Mouse (Mus musculus): ENCODE measurements at regions not wholly inside any gene's neighbourhood (a gene's known extent, or its start where the extent isn't known, plus 50 kb on each side); places are given as distances from the start of the nearest gene placed in this dataset.

GRCm38 (mm10) chr6:148719062-148719461 is 112.2 kb downstream of the Ipo8 start:
- no peak for DNase-seq (ENCODE audit: low spot score)

DNA sequence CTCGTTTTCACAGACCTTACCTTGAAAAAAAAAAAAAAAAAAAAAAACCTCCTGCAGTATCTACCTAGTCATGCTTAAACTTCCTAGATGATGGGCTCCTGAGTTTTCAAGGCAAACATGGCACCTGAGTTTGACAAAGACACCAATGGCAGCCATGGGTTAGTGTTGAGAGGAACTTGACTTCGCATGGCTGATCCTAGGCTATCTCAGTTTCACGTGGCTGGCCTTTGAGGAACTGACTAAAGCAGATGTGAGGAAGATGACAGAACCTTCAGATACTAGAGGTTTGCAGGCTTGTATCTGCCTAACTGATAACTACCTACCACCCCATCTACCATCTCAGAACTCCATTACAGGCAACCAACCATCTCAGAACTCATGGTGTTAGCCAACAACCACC is 120.9 kb downstream of the Ipo8 start:
- DNase-seq (ENCODE audit: low spot score), result no peak

GRCm38 (mm10) chr6:148708389-148708788 is 122.9 kb downstream of the Ipo8 start:
- no peak for DNase-seq (ENCODE audit: low spot score)

DNA sequence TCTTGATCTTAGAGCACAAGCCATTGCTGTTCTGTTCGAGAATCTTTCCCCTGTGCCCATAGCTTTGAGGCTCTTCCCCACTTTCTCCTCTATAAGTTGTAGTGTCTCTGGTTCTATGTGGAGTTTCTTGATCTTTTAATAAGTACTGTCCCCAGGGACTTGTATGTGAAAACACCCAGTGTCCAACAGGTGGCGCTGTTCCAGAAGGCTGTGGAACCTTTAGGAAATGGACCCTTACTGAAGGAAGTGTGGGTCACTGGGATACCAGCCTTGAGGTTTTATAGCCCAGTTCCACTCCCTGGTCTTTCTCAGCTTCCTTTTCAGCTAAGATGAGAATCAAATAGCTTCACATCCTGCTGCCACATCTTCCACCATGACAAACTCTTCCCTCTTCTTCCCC is 125.6 kb downstream of the Ipo8 start:
- peak; percentile 58 for DNase-seq (ENCODE audit: low spot score)

- no peak for DNase-seq (ENCODE audit: low spot score)
These were observed 137.9 kb downstream of the Ipo8 start for GRCm38 (mm10) chr6:148693329-148693728.

DNA sequence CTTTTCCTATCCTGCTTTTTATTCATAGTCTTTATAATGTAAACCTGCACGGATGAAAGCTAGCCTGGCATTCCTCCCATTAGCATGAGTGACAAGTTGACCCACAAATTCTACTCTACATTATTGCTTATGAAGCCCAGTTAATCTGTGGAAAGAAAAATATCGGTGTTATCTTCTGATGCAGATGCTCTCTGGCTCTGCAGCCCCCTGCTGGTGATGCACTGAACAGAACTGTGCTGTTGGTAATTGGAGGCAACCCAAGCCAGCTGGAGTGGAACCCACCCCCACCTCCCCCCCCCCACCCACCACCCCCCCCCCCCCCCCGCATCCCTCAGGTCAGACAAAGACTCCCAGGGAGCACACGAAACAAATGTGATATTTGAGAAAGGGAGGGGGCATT is 143.5 kb downstream of the Ipo8 start:
- peak; percentile 50 for DNase-seq (ENCODE audit: low spot score)

- DNase-seq (ENCODE audit: low spot score), result no peak
These were observed 171.1 kb downstream of the Ipo8 start for GRCm38 (mm10) chr6:148660152-148660551.

DNA sequence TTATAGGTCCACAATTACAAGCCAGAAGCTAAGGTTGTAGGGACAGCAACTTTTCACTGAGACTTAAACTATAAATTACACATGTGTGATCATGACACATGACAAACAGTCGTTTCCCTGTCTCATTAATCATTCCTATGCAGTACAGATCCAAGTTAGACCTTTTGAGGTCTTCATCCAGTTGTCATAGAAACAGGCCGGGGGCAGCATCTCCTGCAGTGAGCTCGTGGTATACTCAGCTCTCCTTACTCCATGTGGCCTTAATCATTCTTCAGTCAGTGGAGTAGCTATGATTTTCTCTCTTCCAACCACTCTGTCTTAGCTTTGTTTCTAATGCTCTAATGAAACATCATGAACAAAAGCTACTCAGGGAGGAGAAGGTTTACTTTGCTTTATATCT is 178.1 kb downstream of the Ipo8 start:
- no peak for DNase-seq (ENCODE audit: low spot score)

GRCm38 (mm10) chr6:148652434-148652833 is 178.8 kb downstream of the Ipo8 start:
- DNase-seq (ENCODE audit: low spot score), result no peak

DNA sequence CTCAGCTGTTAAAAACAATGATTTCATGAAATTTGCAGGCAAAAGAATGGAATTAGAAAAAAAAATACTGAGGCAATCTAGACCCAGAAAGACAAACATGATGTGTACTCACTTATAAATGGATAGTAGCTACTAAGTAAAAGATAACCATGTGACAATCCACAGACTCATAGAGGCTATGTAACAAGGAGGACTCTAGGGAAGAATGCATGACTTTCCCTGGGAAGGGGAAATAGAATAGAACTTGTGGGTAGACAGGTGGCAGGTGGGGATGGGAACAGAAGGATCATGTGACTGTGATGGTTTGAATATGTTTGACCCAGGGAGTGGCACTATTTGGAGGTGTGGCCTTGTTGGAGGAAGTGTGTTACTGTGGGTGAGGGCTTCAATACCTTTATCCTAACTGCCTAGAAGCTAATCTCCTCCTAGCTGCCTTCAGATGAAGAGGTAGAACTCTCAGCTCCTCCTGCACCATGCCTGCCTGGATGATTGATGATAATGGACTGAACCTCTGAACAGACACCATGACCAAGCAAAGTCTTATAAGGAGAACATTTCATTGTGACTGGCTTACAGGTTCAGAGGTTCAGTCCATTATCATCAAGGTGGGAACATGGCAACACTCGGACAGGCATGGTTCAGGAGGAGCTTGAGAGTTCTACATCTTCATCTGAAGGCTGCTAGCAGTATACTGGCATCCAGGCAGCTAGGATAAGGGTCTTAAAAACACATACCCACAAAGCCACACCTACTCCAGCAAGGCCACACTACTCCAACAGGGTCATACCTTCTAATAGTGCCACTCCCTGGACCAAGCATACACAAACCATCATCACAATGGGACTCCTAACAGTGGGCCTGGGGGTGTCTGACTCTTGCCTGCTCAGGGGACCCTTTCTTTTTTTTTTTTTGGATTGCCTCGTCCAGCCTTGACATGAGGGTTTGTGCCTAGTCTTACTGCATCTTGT is 183.6 kb downstream of the Ipo8 start:
- peak; percentile 62 for DNase-seq (ENCODE audit: low spot score)

GRCm38 (mm10) chr6:148640595-148640994 is 190.7 kb downstream of the Ipo8 start:
- DNase-seq (ENCODE audit: low spot score), result no peak

DNA sequence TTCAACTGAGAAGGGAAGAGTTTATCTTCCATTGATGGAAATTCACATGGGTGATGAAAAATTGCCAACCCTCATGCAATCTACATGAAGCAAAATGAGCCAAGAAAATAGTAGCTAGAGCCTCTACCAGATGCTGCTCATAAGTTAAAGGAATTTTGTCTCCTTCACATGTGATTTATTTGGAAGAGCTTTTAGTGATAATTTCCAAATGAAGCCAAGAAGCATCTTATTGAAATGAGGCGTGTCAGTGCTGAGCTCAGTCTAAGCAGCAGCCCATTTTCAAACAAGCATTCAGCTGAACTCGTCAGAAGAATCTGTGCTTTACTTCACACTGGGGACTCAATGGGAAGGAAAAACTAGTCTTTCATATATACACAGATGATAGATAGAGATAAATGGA is 190.0 kb upstream of the Tmtc1 start:
- DNase-seq (ENCODE audit: low spot score), result no peak

- DNase-seq (ENCODE audit: low spot score), result no peak
These were observed 183.0 kb upstream of the Tmtc1 start for GRCm38 (mm10) chr6:148627090-148627605.

DNA sequence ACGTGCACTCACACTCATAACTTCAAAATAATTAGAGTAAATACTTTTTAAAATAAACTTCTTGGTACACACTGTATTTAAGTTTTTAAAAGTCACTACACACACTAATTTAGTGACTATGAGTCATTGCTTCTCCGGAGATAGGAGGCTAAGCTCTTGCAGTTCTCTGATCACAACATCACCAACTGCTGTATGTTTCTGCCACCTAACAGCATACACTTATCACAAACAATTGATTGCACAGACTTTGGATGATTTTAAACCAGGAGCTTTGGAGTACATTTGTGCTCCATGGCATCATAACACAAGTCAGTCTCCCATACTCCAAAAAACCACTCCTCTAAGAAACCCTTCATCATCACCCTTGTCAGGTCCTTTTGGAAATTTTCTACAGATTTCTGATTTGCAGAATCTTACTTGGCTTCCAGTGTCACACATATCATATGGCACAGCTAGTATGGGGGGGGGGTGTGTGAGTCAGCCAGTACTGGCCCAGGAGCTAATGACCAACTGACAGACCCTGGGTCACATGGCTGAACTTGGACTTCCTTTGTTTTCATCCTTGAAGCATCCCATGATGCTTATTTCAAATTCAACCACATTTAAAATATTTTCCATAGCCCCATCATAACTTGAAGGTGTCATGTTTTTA is 179.1 kb upstream of the Tmtc1 start:
- DNase-seq (ENCODE audit: low spot score), result no peak

GRCm38 (mm10) chr6:148620034-148620433 is 175.8 kb upstream of the Tmtc1 start:
- DNase-seq (ENCODE audit: low spot score), result peak; percentile 73

DNA sequence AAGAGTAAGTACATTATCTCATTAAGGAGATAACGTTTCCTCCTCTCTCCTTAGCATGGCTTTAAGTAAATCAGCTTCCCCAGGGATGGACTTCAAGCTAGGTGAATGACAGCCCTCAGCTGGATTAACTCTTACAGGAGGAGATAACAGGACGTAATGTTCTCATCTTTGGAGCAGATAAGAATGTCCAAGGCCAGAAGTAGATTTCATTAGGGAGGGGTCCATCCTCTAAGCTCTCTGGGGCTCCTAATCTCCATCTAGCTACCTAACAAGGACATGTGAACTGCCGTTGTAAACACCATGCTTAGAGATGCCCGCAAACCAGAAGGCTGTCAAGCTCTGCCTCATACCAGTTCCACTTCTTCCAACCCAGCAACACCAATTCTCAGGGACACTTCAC is 171.7 kb upstream of the Tmtc1 start:
- peak; percentile 58 for DNase-seq (ENCODE audit: low spot score)

GRCm38 (mm10) chr6:148615442-148615841 is 171.3 kb upstream of the Tmtc1 start:
- DNase-seq (ENCODE audit: low spot score), result no peak

- no peak for DNase-seq (ENCODE audit: low spot score)
These were observed 164.7 kb upstream of the Tmtc1 start for GRCm38 (mm10) chr6:148608881-148609280.

- no peak for DNase-seq (ENCODE audit: low spot score)
These were observed 161.0 kb upstream of the Tmtc1 start for GRCm38 (mm10) chr6:148605226-148605625.

DNA sequence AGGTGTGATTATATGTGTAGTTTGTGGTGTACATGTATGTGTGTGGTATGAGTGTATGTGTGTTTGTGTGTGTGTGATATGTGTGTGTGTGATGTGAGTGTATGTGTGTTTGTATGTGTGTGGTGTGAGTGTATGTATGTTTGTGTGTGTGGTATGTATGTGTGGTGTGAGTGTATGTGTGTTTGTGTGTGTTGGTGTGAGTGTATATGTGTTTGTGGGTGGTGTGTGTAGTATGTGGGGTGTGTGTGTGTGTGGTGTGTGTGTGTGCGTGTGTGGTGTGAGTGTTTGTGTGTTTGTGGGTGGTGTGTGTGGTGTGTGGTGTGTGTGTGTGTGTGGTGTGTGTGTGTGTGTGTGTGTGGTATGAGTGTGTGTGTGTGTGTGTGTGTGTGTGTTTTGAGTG is 160.6 kb upstream of the Tmtc1 start:
- DNase-seq (ENCODE audit: low spot score), result no peak

- DNase-seq (ENCODE audit: low spot score), result no peak
These were observed 159.7 kb upstream of the Tmtc1 start for GRCm38 (mm10) chr6:148603878-148604277.

GRCm38 (mm10) chr6:148603460-148603859 is 159.3 kb upstream of the Tmtc1 start:
- peak; percentile 86 for DNase-seq (ENCODE audit: low spot score)

DNA sequence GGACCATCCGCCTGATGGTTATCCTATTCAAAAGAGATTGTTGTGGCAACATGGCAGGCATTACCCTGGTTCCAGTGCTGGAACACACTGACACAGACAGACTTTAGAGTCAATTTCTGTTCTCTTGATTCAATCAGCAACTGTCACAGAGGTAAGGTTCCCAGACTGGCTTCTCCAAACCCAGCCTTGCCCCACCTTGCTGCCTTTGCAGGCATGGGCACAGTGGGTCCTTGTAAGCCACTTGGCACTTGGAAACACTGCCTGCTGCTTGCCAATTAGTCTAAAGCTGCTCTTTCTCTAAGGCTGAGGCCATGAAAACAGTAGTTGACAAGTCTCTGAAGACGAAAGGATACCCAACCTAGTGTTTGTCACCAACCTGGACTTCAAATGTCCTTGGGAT is 158.7 kb upstream of the Tmtc1 start:
- no peak for DNase-seq (ENCODE audit: low spot score)
